Mouse (Mus musculus): ENCODE results near the gene Iqch.

DNA sequence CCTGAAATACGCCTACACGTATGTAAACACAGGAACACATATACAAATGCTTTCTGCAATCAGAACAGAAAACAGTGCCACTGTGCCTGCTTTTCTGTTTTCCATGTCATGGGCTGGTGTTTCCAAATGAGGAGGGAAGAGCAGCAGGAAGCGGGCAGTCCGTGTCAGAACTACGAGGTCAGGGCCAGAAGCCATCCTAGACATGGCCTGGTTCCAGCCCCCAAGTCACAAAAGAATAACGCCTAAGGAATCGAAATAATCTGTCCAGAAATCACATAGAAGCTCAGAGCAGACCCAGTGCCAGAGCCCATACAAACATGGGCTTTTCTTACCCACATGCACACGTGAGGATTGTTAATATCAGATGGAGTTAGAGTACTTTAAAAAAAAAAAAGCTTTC lies 45.4 kb downstream of the Iqch start:
- TF ChIP-seq POLR2A (IDR thresholded peaks at IDR 0.05; ENCODE audit: extremely low read depth, insufficient read depth, low read length) (no peak), CTCF (IDR thresholded peaks at IDR 0.05; ENCODE audit: low read depth, low read length) (no peak)

Measured in liver, adult 2 months (tissue).